Mouse (Mus musculus) spleen, postnatal 4 days (tissue): Measurements from ENCODE around the gene Cyp4f39.
A peak's percentile ranks its signal among the peaks of the same experiment; 100 is the strongest.
"Not testable (repeated sequence)": the region's sequence is repeated elsewhere in the genome, so short reads cannot be mapped to it uniquely, and the experiment has no call there.

Experiments used
- DNase-seq, 2 experiments: peaks; one replicate each; pipeline ENCODE4 v3.0.0; 2022; ENCODE audit warnings: low spot score in 2 of 2

The Cyp4f39 gene

GRCm38 (mm10) chr17:32474954-32475560 lies 22.5 kb downstream of the Cyp4f39 start:
- DNase-seq: no peak

- no peak for DNase-seq
Measured at GRCm38 (mm10) chr17:32477204-32477603, 24.7 kb downstream of the Cyp4f39 start.

- no peak for DNase-seq
Measured at GRCm38 (mm10) chr17:32478727-32479126, 26.2 kb downstream of the Cyp4f39 start.

GRCm38 (mm10) chr17:32479554-32480506 lies 27.3 kb downstream of the Cyp4f39 start:
- DNase-seq: no peak

- no peak for DNase-seq
Measured at GRCm38 (mm10) chr17:32481766-32482165, 29.2 kb downstream of the Cyp4f39 start.

GRCm38 (mm10) chr17:32483200-32483599 lies 30.7 kb downstream of the Cyp4f39 start:
- peak; percentile 67 to 82 for DNase-seq

- no peak for DNase-seq
Measured at GRCm38 (mm10) chr17:32492349-32492980, 39.9 kb downstream of the Cyp4f39 start.

GRCm38 (mm10) chr17:32494601-32495000 lies 42.1 kb downstream of the Cyp4f39 start:
- DNase-seq: peak; percentile 50 to 72

- not testable (repeated sequence) for DNase-seq
Measured at GRCm38 (mm10) chr17:32500511-32500910, 48.0 kb downstream of the Cyp4f39 start.

GRCm38 (mm10) chr17:32501051-32501450 lies 48.5 kb downstream of the Cyp4f39 start:
- DNase-seq: no peak

- no peak for DNase-seq
Measured at GRCm38 (mm10) chr17:32503111-32503510, 50.6 kb downstream of the Cyp4f39 start.

GRCm38 (mm10) chr17:32505851-32506728 lies 53.6 kb downstream of the Cyp4f39 start, which contains the start of gene Cyp4f17:
TSS of gene Cyp4f17 (plus strand) at chr17:32506050.
- DNase-seq: no peak

- no peak for DNase-seq
Measured at GRCm38 (mm10) chr17:32506729-32507245, 54.3 kb downstream of the Cyp4f39 start.

- DNase-seq: no peak
Measured at GRCm38 (mm10) chr17:32516126-32516525, 63.6 kb downstream of the Cyp4f39 start.

GRCm38 (mm10) chr17:32521981-32522380 lies 69.5 kb downstream of the Cyp4f39 start:
- no peak for DNase-seq

- no peak for DNase-seq
Measured at GRCm38 (mm10) chr17:32522386-32522785, 69.9 kb downstream of the Cyp4f39 start.

GRCm38 (mm10) chr17:32522816-32523215 lies 70.3 kb downstream of the Cyp4f39 start:
- DNase-seq: no peak

GRCm38 (mm10) chr17:32523895-32524294 lies 71.4 kb downstream of the Cyp4f39 start:
- no peak for DNase-seq

GRCm38 (mm10) chr17:32526341-32526740 lies 73.8 kb downstream of the Cyp4f39 start:
- not testable (repeated sequence) for DNase-seq

GRCm38 (mm10) chr17:32527748-32528147 lies 75.2 kb downstream of the Cyp4f39 start:
- DNase-seq: no peak
